ENCODE assay signal across 22 mouse cellular contexts in the genomic region with DNA sequence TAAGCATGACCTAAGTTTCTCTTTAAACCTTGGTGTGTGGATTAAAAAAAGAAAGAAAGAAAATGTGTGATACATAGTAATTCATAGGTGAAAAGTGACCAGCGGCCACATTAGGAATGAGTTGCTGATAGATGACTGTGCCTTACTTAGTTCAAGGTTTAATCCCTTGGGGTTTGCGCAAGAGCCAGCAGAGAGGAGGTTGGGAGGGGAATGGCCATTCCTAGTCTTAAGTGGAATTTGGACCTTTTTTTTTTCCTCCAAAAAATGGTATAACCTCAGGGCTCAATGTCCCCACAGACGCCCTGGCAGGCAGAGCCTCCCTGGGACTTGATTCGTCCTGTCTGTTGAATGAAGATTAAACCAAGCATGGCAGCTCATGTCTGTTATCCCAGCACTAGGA. TPM values are rescaled to one million over a fixed set of nuclear protein-coding genes. Genes with fewer than 3 reads are reported as not detected.
DNase-seq lines count a peak whose midpoint lies in the region; ATAC-seq and TF ChIP-seq lines count a peak whose summit lies in the region.
"Had no signal": no experiment of that assay in that cellular context is flagged by ENCODE, and none has a peak within 500 bp of the region (broad histone marks: within the 10 kb centered on the region; RNA-seq: fewer than 3 reads in every experiment).

No protein-coding gene starts in this region.

- H3K36me3 ChIP-seq in liver, embryonic 12.5 days = no peaks in the 10 kb centered on the region
- H3K36me3 ChIP-seq: embryonic facial prominence, embryonic 13.5 days; heart, embryonic 15.5 days; hindbrain, embryonic 10.5 days had no signal

- no peak overlapping the region for H3K27ac ChIP-seq in liver, embryonic 12.5 days
- H3K27ac ChIP-seq: embryonic facial prominence, embryonic 13.5 days; forebrain, embryonic 13.5 days; heart, adult 2 months; heart, embryonic 15.5 days; hindbrain, embryonic 10.5 days; hindbrain, embryonic 14.5 days had no signal

- POLR2A ChIA-PET in Patski (lab: Charles Lee) = interaction anchor here (0.6 kb wide), 2 partner anchors 15 to 426 kb away, joined by 4 to 10 read pairs; no protein-coding TSS in a partner anchor

- no peak overlapping the region for H3K4me2 ChIP-seq in liver, embryonic 12.5 days
- H3K4me2 ChIP-seq: embryonic facial prominence, embryonic 13.5 days; forebrain, embryonic 13.5 days; heart, embryonic 11.5 days; heart, embryonic 15.5 days; hindbrain, embryonic 14.5 days had no signal

- 76% methylated on average over 4 of the region's 4 CpGs for WGBS in liver, embryonic 12.5 days (ENCODE audit: insufficient replicate concordance)

- DNase-seq in adrenal gland, postnatal 14 days = peak; percentile 57
- no peak for DNase-seq in adrenal gland, adult 2 months
- peak; percentile 14 to 51 for DNase-seq in kidney, postnatal 25 days
- no peak for DNase-seq in kidney, postnatal 4 days
- DNase-seq in Patski (ENCODE audit: low read depth, low spot score) = peak; percentile 65
- DNase-seq in yolk sac, embryonic 10.5 days (ENCODE audit: low spot score) = peak; percentile 61
- DNase-seq in T-cell, adult 2 months (ENCODE audit: low spot score) = no peak
- DNase-seq: adrenal gland, adult 8-10 months; cerebellum, adult 18-20 months; cerebellum, adult 9-11 months; cerebellum, postnatal 36 days; forebrain, postnatal 0 days; gastrocnemius, postnatal 14 days; heart, adult 2 months had no signal

- CTCF ChIA-PET in Patski (lab: Charles Lee) = no interaction called here

- H3K4me1 ChIP-seq in liver, embryonic 12.5 days = peaks cover 58% of the 10 kb centered on the region

- no peak overlapping the region for H3K4me3 ChIP-seq in liver, embryonic 12.5 days
- H3K4me3 ChIP-seq: embryonic facial prominence, embryonic 13.5 days; forebrain, embryonic 13.5 days; heart, adult 2 months; heart, embryonic 15.5 days; hindbrain, embryonic 10.5 days had no signal

- H3K9me3 ChIP-seq in liver, embryonic 12.5 days (replicated peaks) = no peaks in the 10 kb centered on the region
- H3K9me3 ChIP-seq: embryonic facial prominence, embryonic 13.5 days; forebrain, embryonic 13.5 days; heart, embryonic 15.5 days; hindbrain, embryonic 10.5 days had no signal

- in situ Hi-C loops in Patski (cut with MboI; ENCODE audit: low pct_unique_long_range_greater_than_20kb) = no loop called here

- no peak overlapping the region for H3K9ac ChIP-seq in liver, embryonic 12.5 days
- H3K9ac ChIP-seq: embryonic facial prominence, embryonic 13.5 days; forebrain, embryonic 13.5 days; forebrain, postnatal 0 days; heart, embryonic 15.5 days; hindbrain, embryonic 14.5 days had no signal

- no peak for TF ChIP-seq CTCF in Patski (IDR thresholded peaks at IDR 0.05)

- H3K27me3 ChIP-seq in Patski = no peaks in the 10 kb centered on the region
- peaks cover 56% of the 10 kb centered on the region for H3K27me3 ChIP-seq in liver, embryonic 12.5 days (replicated peaks)
- H3K27me3 ChIP-seq: heart, embryonic 15.5 days had no signal

- ATAC-seq in Patski = peak; percentile 38
- no peak for ATAC-seq in liver, embryonic 12.5 days
- ATAC-seq: activated CD4-positive, CD25-positive, alpha-beta regulatory T cell, adult 4 months; forebrain, embryonic 13.5 days; forebrain, postnatal 0 days had no signal

RNA-seq across cellular contexts. Expression of gene Adgre5, which starts 2.9 kb away (rescaled TPM):
- total RNA-seq in adrenal gland, postnatal 14 days (2021) = 47.5 and 49.0 TPM in 2 replicates
- total RNA-seq in adrenal gland, adult 2 months (2021) = 10 to 100 TPM; 31.5 to 40.7 TPM
- polyA plus RNA-seq in adrenal gland, adult 2 months (2012; rRNA removed) = 34.5 and 35.2 TPM in 2 replicates
- 77.0 TPM for polyA plus RNA-seq in Patski (2021)
- polyA plus RNA-seq in liver, embryonic 12.5 days (2016; fragmentation: Nextera tagmentation; extraction: Ambion mirVana) = 11.5 and 12.5 TPM in 2 replicates

RNA-seq across cellular contexts. Expression of gene Ddx39, which starts 29.1 kb away (rescaled TPM):
- total RNA-seq in adrenal gland, postnatal 14 days (2021) = 31.2 and 32.9 TPM in 2 replicates
- total RNA-seq in adrenal gland, adult 2 months (2021) = 10 to 100 TPM; 15.3 to 20.9 TPM
- polyA plus RNA-seq in adrenal gland, adult 2 months (2012; rRNA removed) = 13.4 and 14.1 TPM in 2 replicates
- polyA plus RNA-seq in Patski (2021) = 70.9 TPM
- 270 and 299 TPM in 2 replicates for polyA plus RNA-seq in liver, embryonic 12.5 days (2016; fragmentation: Nextera tagmentation; extraction: Ambion mirVana)

RNA-seq across cellular contexts. Expression of gene Pkn1, which starts 45.1 kb away (rescaled TPM):
- total RNA-seq in adrenal gland, postnatal 14 days (2021) = 125 and 151 TPM in 2 replicates
- 100 to 1,000 TPM; 110 to 115 TPM for total RNA-seq in adrenal gland, adult 2 months (2021)
- 138 and 164 TPM in 2 replicates for polyA plus RNA-seq in adrenal gland, adult 2 months (2012; rRNA removed)
- 68.6 TPM for polyA plus RNA-seq in Patski (2021)
- 17.5 and 19.5 TPM in 2 replicates for polyA plus RNA-seq in liver, embryonic 12.5 days (2016; fragmentation: Nextera tagmentation; extraction: Ambion mirVana)

Comparison
In these comparisons a context has a peak if more than half of its experiments do, and no peak if none do; other contexts are left out.
1. DNase-seq: peak in adrenal gland, postnatal 14 days (single experiment), kidney, postnatal 25 days (2 of 2), Patski (single experiment) and yolk sac, embryonic 10.5 days (single experiment); none in adrenal gland, adult 2 months (single experiment), kidney, postnatal 4 days (0 of 2) and T-cell, adult 2 months (single experiment).